Mouse (Mus musculus) heart, adult 11 months (tissue): ENCODE measurements around the gene Tbata.

Experiments
- DNase-seq: peaks from one replicate; pipeline ENCODE4 v3.0.0; 2022

Tbata gene

DNA sequence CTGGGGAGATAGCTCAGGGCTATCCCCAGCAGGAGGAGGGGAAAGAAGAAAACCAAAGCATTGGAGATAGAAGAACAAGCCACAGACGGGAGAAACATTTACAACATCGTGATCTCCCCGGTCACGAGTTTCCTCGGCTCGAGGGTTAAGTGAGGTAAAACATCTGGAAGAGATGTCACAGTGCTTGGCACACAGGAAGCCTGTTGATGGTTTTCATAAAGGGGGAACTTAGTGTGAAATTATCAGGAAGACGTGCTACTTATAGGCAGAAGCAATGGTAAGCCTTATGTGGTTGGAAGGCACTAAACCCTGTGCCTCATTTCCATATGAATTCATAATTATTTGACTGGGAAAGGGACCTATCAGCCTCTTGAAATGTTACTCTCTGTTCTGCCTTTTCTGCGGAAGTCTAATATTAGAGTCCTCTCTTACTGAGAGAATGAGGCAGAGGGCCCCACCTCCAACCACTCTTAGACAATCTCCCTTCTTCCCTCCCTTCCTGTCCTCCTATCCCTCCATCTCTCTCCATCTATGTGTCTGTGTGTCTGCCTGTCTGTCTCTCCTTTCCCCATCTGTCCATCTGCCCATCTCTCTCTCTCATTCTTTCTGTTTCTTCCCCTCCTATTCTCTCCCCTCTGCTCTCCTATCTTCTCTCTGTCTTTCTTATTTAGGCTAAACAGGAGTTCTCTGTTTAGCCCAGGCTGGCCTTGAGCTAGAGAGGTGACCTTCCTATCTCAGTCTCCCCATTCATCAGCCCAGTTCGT is 4.2 kb upstream of the Tbata start:
- peak; percentile 95 for DNase-seq

DNA sequence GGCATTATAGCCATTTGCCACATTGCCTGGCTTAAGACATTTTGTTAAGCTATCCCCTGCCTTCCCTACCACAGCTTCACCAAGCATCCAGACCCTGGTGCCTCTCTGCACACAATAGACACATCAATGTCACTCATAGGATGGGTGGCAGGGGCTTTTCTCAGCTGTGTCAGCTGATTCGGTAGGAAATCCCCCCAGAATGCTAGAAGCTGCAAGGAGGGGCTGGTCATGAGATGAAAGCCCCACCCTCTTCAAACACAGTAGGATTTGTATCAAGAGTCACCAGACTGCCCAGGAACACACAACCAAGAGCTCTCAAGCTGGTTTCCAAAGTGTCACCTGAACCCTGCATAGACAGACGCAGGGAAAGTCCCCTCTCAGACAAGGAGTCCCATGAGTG is 3.4 kb upstream of the Tbata start:
- no peak for DNase-seq

DNA sequence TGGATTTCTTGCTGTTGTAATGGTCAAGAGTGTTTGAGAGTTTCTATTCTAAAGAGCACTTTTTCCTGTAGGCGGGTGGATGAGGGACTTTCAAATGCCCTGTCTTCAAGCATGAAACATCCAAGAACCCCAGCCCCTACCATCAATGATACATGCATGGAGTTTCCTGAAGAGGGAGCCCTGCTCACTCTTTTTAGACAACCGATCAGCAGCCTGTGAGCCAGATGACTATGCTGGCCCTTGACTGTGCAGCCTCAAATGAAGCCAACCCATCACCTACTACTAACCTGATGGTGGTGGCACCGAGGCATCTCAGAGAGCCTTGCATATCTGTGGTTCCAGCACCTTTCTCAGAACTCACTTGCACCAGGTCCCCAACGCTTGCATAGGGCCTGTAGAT is 742 bp downstream of the Tbata start:
- DNase-seq = no peak

DNA sequence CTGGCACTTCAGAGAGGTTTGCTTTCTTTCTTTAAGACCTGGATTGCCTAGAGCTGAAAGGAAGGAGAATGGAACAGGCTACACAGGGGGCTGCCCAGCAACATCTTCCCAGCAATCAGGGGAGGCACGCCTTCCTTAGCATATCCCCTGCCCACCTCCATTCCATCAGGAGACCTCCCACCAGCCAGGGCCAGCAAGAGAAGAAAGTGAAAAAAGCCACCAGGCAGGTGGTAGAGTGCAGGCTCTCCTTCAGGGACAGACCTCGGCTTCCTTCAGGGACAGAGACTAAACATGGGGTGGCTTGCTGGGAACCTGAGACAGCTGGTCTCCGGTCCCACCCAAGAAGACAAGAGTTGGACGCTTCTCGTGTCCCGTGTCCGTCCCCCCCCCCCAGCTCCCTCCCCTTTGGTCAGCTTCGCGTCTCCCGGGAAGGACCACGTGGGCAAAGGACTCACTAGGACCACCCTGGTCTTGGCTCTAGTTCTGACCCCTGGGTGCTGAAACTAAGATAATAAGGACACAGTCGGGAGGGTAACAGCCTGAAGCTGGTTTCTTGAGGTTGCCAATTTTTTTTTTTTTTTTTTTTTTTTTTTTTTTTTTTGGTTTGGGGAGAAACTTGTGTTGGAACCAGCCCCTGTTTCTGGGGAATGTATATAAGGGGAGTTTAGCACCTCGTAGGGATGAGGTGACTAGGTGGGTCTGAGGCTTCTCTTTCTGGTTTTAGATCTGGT is 3.1 kb downstream of the Tbata start:
- DNase-seq = peak; percentile 95

DNA sequence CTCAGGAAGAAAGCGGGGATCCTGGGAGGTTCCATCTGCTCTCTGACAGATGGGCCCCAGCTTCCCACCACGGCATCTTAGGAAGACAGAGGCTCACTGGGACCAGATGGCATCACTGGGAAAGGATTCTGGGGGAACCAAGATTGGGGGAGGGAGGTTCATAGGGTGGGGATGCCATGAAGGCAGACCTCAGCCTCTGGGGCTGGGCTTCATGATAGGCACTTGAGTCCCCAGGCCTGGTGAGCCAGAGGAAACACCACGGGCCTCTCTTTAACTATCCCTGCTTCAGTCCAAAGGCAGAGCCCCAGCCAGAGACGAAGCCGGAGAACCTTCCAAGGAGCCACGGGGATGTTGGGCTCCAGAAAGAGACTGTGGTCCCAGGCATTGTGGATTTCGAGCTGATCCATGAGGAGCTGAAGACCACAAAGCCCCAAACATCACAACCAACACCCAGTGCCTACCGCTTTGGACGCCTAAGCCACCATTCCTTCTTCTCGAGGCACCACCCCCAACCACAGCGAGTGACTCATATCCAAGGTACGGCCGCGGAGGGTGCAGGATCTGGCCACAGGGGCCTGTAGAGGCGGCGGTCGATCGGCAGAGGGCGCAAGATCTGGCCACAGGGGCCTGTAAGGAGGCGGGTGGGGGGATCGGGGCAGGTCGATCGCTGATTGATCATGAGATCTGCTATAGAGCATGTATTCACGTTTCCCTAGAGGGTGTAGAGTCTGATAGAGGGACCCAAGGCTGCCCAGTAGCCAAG is 3.9 kb downstream of the Tbata start:
- DNase-seq = peak; percentile 93

DNA sequence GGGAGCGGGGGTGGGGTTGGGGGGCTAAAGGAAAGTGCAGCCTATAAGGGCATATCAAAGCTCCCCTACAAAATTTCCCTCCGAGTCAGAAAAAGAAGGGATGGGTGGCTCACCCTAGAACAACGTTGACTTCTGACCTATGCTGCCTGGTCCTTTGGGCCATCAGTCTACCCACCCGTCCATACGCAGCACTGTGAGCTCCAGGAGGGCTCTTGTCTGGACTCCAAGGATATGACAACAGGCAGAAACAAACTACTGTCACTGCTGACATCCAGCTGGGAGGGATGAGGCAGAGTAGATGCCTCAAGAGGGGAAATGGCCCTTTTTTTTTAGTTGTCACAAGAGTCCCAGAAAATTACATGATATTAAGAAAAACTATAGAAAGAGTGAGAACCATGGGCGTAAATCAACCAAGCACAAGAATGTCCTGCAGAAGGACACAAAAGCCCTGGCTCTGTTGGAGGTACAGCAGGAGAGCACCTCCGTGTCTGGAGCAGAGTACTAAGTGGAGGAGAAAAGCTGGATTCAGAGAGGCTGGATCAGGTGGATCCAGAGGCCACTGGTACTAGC is 4.6 kb downstream of the Tbata start:
- DNase-seq = no peak

DNA sequence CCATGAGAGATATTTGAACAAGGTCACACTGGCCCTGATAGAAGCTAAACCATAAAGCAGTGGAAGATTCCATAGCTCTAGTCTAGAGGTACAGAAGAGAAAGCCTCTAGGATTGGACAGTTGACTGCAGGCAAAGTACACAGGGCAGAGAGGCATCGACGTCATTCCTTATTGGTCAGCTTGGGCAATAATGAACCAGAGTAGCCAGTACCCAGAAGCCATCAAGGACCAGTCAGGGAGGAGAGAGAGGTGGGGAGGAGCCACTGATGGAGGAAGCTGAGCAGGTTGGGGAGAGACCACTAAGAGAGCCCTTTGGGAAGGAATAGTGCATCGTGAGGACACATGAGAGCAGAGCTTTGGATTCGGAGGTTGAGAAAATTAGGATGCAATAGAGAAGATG is 6.0 kb downstream of the Tbata start:
- DNase-seq = no peak

DNA sequence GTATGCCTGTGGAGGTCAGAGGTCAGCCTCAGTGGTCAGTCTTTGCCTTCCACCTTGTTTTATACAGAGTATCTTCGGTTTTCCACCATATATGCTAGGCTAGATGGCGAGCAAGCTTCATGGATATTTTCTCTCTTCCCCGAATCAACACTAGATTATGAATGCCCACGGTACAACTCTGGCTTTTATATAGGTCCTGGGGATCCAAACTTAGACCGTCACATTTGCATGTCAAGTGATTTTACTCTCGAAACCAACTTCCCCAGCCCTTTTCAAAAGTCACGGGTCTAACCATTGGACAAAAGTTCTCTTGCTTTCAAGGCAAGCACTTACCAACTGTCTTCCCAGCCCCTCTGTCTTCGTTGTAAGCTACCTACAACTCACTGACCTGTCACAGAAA is 6.9 kb downstream of the Tbata start:
- DNase-seq = no peak

DNA sequence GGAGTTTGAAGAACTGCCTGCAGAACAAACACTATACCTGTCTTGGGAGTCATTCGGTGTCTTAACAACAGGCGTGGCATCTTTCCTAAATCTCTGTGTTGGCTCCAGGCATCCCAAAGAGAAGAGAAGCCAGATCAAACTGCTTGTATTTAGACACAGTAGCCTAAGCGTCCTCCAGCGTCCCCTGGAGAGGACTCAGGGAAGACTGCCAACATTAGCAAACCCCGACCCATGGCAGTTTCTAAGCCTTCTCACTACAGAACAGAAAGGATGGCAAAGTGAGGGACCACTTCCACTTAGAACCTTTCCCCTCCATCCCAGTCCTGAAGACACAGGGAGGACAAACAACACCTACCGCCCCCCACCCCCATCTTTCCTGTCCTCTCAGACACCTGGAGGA is 8.2 kb downstream of the Tbata start:
- DNase-seq = no peak

DNA sequence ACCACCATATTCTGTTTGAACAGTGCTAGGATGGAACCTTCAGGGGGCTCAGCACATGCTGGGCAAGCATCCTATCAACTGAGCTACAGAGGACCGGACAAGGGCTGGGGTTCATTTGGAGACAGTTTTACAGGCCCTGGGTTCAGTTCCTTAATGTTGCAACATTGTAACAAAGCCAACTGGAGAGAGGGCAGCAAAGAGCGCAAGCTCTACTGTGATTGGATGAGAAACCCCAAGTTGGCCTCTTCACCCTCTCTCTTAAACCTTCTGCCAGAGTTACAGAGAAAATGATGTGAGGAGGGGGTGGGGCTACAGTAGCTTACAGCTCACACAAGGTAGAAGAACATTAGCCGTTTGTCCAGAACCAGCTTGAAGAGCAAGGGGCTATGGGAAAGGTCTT is 15.2 kb downstream of the Tbata start:
- DNase-seq = no peak

DNA sequence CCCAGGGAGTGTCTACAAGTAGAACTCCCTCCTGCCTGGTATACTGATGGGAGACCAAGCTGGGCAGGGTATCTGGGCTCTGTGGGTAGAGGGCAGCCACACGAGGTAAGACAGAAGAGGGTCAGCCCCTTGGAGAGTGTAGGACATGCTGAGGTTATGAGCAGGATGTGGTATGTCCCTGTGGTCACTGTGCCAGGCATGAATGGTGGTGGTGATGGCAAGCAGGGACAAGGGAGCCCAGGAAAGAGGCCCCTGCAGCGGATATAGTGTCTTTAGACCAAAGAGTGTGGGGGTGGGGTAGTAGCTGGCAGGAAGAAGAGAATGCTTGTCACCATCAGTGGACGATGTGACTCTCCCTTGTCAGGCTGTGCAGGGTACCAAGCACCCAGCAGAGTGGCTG is 16.3 kb downstream of the Tbata start:
- no peak for DNase-seq

DNA sequence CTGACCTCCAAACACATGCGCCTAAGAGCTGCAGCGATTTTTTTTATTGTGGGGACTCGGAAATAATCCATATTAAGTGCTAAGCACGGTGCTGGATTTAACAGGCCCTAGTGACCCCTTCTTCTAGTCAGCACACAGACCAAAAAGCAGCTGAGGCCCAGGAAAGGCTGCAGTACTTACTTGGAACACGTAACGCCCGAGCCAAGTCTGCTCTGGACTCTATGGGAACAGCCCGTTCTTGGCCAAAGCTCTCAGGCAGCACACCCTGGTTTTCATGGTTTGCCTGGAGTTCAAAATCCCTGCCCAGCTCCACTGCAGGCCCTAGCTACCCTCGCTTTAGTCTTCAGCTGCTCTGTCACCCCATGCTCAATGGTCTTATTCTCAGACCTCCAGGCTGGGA is 22.9 kb downstream of the Tbata start:
- DNase-seq = peak; percentile 96

DNA sequence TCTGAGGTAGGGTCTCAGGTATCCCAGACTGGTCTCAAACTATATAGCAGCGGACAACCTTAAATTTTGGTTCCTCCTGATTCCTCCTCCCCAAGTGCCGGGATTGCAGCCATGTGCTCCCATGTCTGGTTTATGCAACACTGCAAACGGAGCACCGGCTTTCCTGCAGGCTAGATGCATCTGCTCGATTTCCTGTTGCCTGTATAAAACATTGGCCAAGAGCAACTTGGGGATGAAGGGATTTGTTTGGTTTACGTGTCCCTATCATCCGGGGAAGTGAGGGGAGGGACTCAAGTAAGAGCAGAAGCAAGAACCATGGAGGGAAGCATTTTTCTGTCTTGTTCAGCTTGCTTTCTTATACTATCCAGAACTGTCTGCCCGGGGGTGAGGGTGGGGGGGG is 23.5 kb downstream of the Tbata start:
- DNase-seq = peak; percentile 95

DNA sequence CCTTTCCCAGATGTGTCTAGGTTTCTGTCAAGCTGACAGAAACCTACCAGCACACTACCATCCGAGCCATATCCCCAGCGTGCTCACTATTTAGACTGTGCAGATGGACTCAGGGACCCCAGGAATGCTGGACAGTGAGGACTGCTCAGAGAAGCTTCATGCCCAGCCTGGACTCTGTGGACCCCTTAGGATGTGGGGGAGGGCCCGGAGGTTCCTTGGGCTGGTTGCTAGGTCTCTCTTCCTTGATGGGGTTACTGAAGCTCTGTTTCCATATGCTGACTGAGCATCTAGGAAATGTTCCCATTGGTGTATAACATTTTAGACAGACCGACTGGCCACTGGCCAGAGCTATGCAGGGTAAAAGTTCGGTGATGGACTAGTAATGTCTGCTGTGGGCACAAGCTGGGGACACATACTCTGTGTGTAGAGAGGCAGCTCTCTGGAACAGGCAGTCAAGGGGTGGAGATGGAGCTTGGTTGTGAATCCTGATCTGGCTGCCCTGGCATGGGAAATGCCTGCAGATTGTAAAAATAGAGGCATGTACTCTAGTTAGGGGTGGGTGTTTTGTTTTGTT is 24.1 kb downstream of the Tbata start:
- DNase-seq = peak; percentile 91

DNA sequence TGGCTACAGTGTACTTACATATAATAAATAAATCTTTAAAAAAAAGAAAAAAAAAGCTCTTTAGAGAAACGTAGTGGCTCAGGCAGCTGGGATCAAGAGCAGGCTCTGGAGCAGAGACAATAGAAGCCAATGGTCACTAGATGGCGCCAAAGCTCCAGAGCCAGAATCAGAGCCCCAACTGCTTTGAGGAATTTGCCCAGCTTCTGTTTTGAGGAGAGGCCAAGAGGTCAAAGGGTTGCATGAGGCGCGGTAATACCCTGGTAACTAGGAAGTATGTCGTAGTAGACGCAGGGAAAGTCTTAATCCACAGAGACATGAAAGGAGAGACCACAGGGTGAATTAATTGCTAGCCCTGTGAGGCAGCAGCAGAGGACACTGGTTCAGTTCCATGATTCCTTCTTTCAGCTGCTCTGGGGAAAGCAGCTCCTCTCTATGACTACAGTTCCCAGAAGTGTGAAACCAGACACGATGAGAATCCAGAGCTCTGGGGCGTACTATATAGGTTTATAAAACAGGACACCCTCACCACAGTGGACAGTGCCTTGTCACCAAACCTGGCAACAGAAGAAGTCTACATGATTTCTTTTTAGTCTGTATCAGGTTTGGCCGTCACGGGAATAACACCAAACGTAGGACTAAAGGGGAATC is 27.9 kb downstream of the Tbata start:
- peak; percentile 96 for DNase-seq

DNA sequence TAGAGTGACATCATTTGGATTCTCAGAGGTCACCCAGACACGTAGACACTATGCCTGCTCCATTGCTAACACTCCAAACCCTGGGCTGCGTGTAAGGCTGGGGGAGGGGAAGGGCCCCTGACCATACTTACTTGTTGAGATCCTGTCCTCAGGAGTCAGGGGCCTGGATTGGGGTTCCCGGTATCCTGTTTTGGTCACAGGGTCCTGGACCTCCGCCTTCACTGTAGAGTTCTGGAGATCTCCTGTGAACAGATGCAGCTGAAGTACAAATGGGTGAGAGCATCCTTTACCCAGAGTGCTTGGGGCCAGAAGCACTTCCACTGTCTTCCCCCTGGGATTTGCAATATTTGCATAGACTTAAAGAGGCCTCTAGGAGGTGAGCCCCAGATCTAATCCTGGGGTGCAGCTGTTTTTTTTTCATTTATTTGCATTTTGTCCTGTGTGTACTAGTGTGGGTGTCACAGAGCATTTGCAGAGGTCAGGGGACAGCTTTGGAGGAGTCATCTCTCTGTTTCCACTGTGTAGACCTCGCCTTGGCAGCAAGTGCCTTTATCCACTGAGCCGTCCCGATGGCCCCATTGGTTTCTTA is 28.6 kb downstream of the Tbata start:
- DNase-seq = no peak

DNA sequence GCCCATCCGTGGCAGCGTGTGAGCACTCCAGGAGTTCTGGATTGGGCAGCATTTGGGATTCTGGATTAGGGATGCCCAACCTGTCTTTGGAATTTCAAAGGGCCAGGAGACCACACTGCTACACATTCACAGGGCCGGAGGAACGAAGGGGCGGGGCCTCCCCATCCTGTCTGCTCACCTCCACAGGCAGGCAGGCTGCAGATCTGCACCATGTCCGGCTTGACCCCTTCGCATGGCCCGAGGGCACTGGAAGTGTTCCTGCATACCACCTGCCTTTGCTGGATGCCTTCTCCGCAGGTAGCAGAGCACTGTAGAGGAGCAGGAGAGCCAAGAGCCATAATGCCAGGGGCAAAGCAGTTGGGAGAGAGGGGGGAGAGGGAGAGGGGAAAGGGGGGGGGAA is 29.2 kb downstream of the Tbata start:
- DNase-seq = no peak

DNA sequence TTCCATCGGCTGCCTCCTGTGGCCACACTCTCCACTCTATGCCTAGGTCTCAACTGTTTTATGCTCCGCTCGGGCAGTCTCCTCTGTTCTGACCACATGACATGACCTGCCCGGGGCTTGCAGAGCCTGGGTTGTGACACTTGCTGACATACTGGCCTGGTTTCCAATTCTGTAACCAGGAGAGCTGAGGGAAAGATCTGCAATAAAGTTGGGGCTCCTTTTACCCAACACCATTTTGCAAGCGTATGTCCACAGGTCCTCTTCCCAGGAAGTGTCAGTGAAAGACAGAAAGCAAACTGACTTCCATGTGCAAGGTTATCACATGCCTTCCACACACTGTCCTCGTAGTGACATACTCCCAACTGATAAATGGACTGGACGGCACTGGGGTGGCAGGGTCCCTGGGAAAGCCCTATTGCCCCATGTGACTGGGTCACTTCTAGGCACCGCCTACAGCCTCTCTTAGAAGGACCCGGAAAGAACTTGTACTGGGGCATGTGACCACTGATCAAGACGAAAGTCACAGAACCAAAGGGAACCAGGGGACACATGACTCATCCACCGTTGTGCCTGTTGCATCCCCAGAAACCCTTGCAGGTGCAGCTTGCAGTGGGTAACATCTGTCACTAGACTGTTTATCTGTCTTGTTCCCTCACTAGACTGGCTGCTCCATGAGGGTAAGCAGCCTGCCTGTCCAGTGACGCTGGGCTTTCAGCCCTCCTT is 30.0 kb downstream of the Tbata start:
- DNase-seq = no peak

DNA sequence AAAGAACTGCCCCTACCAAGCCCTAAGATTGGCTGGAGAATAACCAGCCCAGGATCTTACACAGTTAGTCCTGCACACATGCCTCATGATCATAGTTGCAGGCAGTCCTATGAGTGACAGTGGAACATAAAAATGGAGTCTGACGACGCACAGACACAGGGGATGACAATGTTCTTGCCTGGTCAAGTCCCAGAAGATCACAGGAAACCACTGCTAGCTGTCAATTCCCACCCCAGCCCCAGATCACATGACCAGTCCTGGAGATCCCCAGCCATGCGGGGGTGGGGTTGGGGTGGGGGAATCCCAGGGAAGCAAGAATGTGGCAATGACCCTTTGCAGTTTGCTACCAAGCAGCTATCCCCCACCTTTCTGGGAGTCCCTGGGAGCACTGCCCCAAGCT is 32.2 kb downstream of the Tbata start:
- DNase-seq = no peak

DNA sequence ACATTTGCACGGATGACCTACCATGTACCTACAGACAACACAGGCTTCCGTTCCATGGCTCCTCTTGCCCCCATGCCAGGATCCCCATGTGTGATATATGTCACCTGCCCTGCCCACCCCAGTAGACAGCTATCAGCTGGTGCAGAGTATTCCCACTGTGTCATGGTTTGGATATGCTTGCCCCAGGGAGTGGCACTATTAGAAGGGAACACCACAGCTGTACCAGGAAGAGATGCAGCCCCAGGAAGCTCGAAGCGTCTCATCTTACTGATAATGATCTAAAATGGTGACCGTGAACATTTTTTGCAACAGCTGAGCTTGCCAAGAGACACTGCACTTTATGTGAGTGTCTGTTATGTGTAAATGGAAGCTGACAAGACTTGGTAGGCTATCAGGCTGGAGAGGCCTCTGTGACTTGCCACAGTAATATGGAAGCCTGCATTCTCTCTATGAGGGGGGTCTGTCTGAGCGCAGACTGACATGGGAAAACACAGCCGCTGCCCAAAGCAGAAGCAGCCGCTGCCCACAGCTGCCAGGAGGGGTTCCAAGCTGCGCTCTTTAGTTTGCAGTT is 36.4 kb downstream of the Tbata start:
- DNase-seq = no peak

DNA sequence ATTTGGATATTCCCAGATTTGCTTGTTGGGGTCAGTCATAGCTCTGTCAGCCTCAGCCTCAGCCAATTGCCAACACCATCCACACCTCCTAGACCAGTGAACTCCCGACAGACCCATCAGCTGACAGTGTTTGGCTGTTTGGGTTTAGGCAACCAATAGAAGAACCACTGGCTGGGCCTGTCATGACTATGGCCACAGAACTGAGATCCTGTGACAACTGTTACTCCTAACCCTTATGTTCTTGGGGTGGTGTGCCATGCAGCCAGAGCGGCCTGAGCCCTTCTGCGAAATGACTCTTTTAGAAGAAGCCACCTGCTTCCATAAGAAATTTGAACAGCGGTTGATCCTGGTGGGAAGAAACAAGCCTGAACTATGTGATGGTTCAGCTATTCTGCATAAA is 39.4 kb downstream of the Tbata start:
- no peak for DNase-seq
